Mouse (Mus musculus): Measurements from ENCODE around the gene Olfr1291-ps1.

The Olfr1291-ps1 gene

GRCm38 (mm10) chr2:111496880-111497279 lies at the start of gene Olfr1291-ps1:
TSS of gene Olfr1291-ps1 (plus strand) at chr2:111497180.
- DNase-seq = no peak

GRCm38 (mm10) chr2:111448842-111449241 lies 48.1 kb upstream of the Olfr1291-ps1 start, which contains the start of gene Olfr1287:
TSS of gene Olfr1287 (plus strand) at chr2:111449142.
- no peak for DNase-seq

GRCm38 (mm10) chr2:111473801-111474200 lies 23.2 kb upstream of the Olfr1291-ps1 start, which contains the start of gene Olfr1288:
TSS of gene Olfr1288 (plus strand) at chr2:111474101.
- DNase-seq = no peak

GRCm38 (mm10) chr2:111480519-111480918 lies 16.5 kb upstream of the Olfr1291-ps1 start, which contains the start of gene Olfr1289:
TSS of gene Olfr1289 (plus strand) at chr2:111480819.
- DNase-seq = no peak

GRCm38 (mm10) chr2:111493729-111494128 lies 3.3 kb upstream of the Olfr1291-ps1 start, which contains the start of gene Olfr1290:
TSS of gene Olfr1290 (minus strand) at chr2:111493829.
- DNase-seq = no peak

- DNase-seq = no peak
Observed at GRCm38 (mm10) chr2:111517451-111517850, 20.5 kb downstream of the Olfr1291-ps1 start.

GRCm38 (mm10) chr2:111524903-111525302 lies 27.9 kb downstream of the Olfr1291-ps1 start, which contains the start of gene Olfr1293-ps:
TSS of gene Olfr1293-ps (plus strand) at chr2:111525203.
- DNase-seq = no peak

GRCm38 (mm10) chr2:111540191-111540590 lies 43.2 kb downstream of the Olfr1291-ps1 start, which contains the start of gene Olfr1294:
TSS of gene Olfr1294 (minus strand) at chr2:111540291.
- DNase-seq = no peak

Measured in kidney, adult 18-20 months (tissue).